Mouse (Mus musculus) MEL-GATA-1-ER (cell line): ENCODE results near the gene Tmod1.

ENCODE experiments used
- DNase-seq: peaks from one replicate; pipeline ENCODE4 v3.0.0-alpha.2; 2012; ENCODE audit warnings: low read depth; ENCODE audit errors: extremely low read depth

Gene Tmod1

DNA sequence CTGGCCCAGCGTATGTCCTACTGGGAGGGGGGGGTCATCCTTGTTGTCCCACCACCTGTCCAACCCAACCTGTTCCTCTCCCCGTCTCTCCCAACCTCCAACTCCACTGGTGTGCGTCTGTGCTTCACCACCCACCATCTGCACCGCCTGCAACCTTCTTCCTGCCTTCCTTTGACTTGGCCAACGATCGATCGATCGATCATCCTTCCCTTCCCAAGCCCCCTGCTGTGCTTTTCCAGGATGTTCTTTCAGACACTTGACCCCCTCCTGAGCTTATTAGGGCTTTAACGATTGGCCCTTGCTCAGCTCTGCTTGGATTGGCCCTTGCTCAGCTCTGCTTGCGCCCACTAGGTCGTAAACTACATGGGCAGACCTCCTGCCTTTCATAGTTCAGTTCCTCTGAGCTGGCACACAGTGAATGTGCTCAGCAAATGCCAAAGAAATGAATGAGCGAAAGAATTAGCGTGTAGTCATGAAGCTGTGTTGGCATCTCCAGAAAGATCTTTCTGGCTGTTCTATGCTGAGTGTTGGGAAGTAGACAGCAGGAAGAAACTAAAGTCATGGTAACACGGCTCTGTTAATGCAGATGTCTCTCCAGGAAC lies 50.9 kb downstream of the Tmod1 start:
- DNase-seq = no peak

DNA sequence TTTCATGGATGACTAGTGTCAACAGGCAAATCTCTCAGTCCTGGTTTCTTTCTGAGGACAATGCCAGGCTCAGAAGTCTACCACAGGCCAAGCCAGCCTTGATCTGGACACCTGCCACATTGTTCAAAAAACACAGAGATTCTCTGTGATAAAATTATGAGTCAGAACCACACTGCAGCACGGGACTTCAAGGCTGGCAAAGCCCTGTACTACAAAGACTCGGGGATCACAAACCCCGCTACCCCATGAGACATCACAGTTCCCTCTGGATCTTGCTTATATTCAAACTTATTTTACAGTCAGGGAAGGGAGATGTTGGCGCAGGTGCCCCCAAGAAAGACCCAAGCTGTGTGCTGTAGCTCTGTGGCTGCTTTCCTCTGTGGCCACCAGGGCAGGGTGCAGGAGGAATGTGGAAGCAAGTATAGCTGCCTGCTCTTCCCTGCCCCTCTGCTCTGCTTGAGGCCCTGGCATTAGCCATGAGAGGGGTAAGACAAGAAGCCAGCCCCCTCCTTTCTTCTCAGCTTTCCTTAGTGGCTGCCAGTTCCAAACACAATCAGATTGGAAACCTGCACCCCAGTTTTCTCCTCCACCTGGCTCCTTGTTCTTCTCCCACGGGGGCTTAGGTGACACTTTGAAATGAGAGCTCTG lies 53.8 kb downstream of the Tmod1 start:
- no peak for DNase-seq

DNA sequence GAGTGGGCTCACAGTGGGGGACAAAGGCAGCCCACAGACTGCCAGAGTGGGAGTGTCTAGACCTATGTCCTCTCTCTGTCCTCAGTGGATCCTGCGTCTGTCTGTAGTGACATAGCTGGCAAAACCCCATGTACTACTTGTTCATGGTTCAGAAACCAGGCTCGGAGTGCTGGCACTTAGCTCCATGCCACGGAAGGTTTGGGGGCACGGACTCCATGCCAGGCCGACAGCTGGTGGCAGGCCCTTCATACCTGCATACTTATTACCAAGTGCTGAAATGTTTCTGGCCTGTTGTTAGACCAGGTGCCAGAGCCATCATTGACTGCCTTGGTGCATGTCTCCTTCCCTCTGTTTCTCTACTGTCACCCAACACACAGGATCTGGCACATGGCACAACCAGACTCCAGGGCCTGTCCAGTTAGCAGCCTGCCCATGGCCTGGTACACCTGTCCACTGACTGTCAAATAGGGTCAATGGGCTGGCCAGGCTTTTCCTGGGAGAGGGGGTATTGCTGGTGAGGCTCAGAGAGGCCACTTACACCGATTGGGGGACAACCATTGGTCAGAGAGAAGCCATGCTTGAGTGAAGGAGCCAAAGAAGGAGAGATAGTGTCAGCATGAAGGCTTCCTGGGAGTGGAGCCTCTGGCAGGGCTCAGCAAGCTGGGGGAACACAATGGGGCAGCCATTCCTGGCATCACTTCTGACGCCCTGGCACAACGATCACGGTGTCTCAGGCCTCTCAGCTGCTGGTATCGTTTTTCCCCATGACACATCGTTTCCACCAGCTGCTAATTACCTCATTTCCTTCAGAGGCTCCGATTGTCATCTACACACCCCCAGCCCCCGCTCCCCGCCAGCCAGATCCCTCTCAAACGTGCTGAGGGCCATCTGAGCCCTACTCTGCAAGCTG lies 56.4 kb downstream of the Tmod1 start:
- DNase-seq = no peak

DNA sequence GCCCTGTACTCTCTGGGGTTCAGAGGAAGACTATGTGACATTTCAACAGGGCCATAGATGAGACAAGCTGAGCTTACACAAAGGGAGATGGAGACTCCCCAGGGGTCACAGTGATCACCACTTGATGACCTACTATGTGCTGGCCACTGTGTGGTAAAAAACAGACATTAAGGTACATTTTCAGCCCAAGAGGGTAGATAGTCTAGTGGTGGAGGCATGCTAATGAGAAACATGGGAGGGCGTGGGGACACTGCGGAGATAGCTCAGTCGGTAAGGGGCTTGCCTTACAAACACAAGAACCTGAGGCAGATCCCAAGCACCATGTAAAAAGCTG lies 57.1 kb downstream of the Tmod1 start:
- DNase-seq = no peak

- DNase-seq = no peak
Observed at GRCm38 (mm10) chr4:46096546-46096945, 57.8 kb downstream of the Tmod1 start.

DNA sequence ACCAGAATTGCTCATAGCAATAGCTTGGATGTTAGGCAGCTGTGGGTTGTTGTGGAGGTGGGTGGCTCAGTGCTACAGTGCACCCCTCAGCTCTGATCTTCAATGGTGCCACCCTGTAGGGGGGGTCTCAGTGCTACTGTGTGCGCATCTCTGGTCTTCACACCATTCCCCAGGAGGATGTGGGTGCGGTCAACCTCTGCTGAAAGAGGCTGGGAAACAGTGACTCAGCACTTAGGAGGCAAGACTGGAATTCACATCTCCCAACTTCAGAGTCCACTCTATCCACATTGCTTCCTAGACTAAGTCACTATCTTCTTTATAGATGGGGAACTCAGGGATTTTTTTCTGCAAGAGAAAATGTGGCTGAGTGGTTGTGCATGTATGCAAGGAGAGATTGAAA lies 58.9 kb downstream of the Tmod1 start:
- no peak for DNase-seq

DNA sequence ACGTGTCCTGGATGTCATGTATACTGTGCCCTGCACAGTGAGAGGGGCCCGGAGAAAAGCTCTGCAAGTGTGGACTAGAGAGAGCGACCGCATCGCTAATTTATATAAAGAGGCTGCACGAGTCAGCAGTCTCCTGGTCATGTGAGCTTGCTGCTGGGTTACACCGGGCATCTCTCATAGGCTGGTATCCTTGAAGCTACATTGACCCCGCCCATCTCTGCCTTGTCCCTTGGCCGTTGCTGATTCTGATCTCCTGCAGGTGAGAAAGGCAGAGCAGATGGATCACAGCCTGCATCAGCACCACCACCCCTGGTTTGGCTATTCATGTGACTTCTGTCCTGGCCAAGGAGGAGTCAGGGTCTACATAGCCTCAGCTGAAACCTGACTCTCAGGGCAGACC lies 60.4 kb downstream of the Tmod1 start:
- no peak for DNase-seq

DNA sequence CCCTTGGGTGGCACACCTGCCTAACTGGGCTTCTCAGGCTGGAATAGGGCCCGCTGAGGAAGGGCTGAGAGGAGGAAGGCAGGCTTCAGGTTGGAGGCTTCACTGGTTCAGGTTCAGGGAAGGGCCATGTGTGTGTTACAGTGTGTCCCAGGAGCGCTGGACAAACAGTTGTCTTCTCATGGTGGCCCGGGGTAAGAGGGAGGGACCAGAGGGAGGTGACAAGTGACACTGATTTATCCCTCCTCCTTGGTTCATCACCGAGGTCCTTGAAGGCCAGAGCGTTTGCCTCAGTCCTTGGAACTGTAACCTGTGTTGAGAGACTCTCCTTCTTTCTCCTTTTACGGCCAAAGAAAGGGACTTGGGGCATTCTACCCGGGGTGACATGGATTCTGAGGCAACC lies 61.8 kb downstream of the Tmod1 start:
- no peak for DNase-seq

- no peak for DNase-seq
Observed at GRCm38 (mm10) chr4:46101211-46101711, 62.5 kb downstream of the Tmod1 start.

GRCm38 (mm10) chr4:46102078-46102769 lies 63.5 kb downstream of the Tmod1 start:
- DNase-seq = no peak

GRCm38 (mm10) chr4:46110084-46110483 lies 71.3 kb downstream of the Tmod1 start:
- no peak for DNase-seq

GRCm38 (mm10) chr4:46111361-46111760 lies 72.6 kb downstream of the Tmod1 start:
- DNase-seq = no peak

GRCm38 (mm10) chr4:46115308-46115707 lies 76.6 kb downstream of the Tmod1 start:
- no peak for DNase-seq

- no peak for DNase-seq
Observed at GRCm38 (mm10) chr4:46116544-46117175, 77.9 kb downstream of the Tmod1 start.

GRCm38 (mm10) chr4:46117536-46117935 lies 78.8 kb downstream of the Tmod1 start:
- DNase-seq = no peak

- DNase-seq = no peak
Observed at GRCm38 (mm10) chr4:46119514-46120094, 80.9 kb downstream of the Tmod1 start.

GRCm38 (mm10) chr4:46120767-46121166 lies 82.0 kb downstream of the Tmod1 start:
- DNase-seq = no peak

DNA sequence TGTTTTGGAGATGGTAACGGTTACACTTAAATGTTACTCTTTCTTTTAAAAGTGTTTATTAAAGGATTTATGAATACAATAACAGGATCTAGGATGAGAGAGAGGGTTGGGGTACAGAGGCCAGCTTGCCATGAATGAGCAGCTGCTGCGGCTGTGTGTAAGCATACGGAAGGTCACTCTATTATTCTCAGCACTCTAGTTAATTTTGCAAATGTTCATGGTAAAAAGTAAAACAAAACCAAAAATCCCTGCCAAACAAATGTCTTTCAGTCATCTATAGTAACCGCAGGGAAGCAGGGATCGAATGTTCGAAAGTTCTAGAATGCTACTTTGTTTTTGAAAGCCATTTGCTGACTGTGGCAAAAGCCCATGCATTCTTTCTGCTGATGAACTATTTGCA lies 84.6 kb downstream of the Tmod1 start:
- DNase-seq = no peak

- peak; percentile 49 for DNase-seq
Observed at GRCm38 (mm10) chr4:46126541-46126940, 87.8 kb downstream of the Tmod1 start.

GRCm38 (mm10) chr4:46129311-46130004 lies 90.7 kb downstream of the Tmod1 start:
- DNase-seq = no peak
